Mouse (Mus musculus): ENCODE data around the gene Rsrc1. TPM values are rescaled to one million over a fixed set of nuclear protein-coding genes. Genes with fewer than 3 reads are reported as not detected.

Rsrc1 gene
- total RNA-seq, 1 experiment from 2014 or later = 34.8 TPM

DNA sequence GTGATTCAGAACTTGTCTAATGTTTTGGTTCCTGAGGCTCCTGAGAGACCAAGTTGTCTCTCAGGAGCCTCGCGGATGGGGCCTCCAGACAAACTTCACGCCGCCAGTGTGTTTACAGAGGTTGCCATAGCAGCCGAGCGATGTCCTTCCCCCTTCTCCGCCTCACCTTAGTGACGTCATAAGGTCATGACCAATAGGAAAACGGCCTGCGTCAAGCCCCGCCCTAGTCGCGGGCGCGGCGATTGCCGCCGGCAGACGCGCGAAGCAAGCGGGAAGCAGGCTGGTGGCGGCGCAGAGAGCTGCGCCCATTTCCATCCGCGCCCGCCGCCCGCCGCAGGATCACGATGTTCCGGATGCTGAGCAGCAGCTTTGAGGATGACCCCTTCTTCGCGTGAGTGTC, 392.7 kb downstream of the Rsrc1 start, which contains the start of gene Mlf1:
TSS of gene Mlf1 (plus strand) at position 226 of the 400 bp plus-strand sequence.
- peak; percentile 91 for DNase-seq

GRCm38 (mm10) chr3:67374360-67374778, 393.2 kb downstream of the Rsrc1 start:
- DNase-seq = no peak

DNA sequence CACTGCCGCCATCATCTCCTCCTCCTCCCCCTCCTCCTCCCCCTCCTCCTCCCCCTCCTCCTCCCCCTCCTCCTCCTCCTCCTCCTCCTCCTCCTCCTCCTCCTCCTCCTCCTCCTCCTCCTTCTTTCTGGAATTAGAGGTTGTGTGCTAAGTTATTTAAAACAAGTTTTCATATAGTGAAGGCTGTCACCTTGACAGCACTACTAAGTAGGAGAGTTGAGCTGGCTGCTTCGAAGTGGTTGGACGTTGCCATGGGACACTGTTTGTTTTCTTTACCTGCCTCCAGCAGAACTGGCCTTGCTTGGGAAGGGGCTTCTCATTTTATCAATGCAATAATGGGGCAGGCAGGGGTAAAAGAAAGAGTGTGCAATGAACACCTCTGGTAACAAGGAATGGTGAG, 393.9 kb downstream of the Rsrc1 start, which contains the start of gene Gm17402:
TSS of gene Gm17402 (minus strand) at position 101 of the 400 bp plus-strand sequence.
- DNase-seq = no peak

GRCm38 (mm10) chr3:67378215-67378614, 397.0 kb downstream of the Rsrc1 start:
- DNase-seq = no peak

Other genes starting within 250 kb of the Rsrc1 start
- 1.1 and 2.0 TPM in 2 replicates for gene Shox2, start 381 bp downstream of the Rsrc1 start, total RNA-seq (2021)